Mouse (Mus musculus) ES-E14 (cell line): ENCODE measurements at regions not wholly inside any gene's neighbourhood (a gene's known extent, or its start where the extent isn't known, plus 50 kb on each side); places are given as distances from the start of the nearest gene placed in this dataset.

Experiments used
- DNase-seq: peaks from one replicate; pipeline ENCODE4 v3.0.0-alpha.2; 2013; ENCODE audit warnings: low read depth, low spot score
- H3K27ac ChIP-seq: 2 replicates; pipeline ENCODE4 v1.5.1; 2012; ENCODE audit warnings: low read depth, mild to moderate bottlenecking, low read length, moderate library complexity, mixed read lengths; ENCODE audit not compliant: poor library complexity, insufficient read depth, severe bottlenecking
- H3K36me3 ChIP-seq: 2 replicates; pipeline ENCODE4 v1.6.1; 2012; ENCODE audit warnings: mild to moderate bottlenecking, low read length, moderate library complexity, mixed read lengths; ENCODE audit not compliant: control insufficient read depth, poor library complexity, insufficient read depth, severe bottlenecking
- H3K4me1 ChIP-seq, 2 experiments: fragments of 150-350 bp in 1 of 2; sonication (generic) in 1 of 2; 2 replicates each; pipeline ENCODE4 v1.6.1; 2012; ENCODE audit warnings: low read length in 2 of 2, mild to moderate bottlenecking in 1 of 2, mixed read lengths in 1 of 2; ENCODE audit not compliant: control insufficient read depth in 2 of 2, insufficient read depth in 2 of 2, poor library complexity in 1 of 2
- H3K4me3 ChIP-seq, 2 experiments: fragments of 150-350 bp in 1 of 2; sonication (generic) in 1 of 2; 2 replicates each; pipeline ENCODE4 v1.5.1; 2012; ENCODE audit warnings: low read length in 2 of 2, low read depth in 1 of 2, mild to moderate bottlenecking in 1 of 2, mixed read lengths in 1 of 2; ENCODE audit not compliant: insufficient read depth in 1 of 2, poor library complexity in 1 of 2, severe bottlenecking in 1 of 2
- H3K9ac ChIP-seq: 2 replicates; pipeline ENCODE4 v1.6.1; 2012; ENCODE audit warnings: low read depth, mild to moderate bottlenecking, low read length, mixed read lengths; ENCODE audit not compliant: poor library complexity, insufficient read depth, severe bottlenecking
- H3K9me3 ChIP-seq: fragments of 150-350 bp; sonication (generic); 2 replicates; pipeline ENCODE4 v1.6.1; 2012; ENCODE audit warnings: low read depth, mild to moderate bottlenecking, low read length; ENCODE audit not compliant: control insufficient read depth, insufficient read depth
- CHD2 ChIP-seq: IDR thresholded peaks from 2 replicates; pipeline ENCODE4 v1.6.1; 2014; ENCODE audit warnings: mild to moderate bottlenecking, low read depth, low read length, inconsistent platforms
- HCFC1 ChIP-seq: IDR thresholded peaks from 2 replicates; pipeline ENCODE4 v1.6.1; 2012; ENCODE audit warnings: low read length, inconsistent platforms, borderline replicate concordance; ENCODE audit not compliant: insufficient read depth
- MAFK ChIP-seq: IDR thresholded peaks from 2 replicates; pipeline ENCODE4 v1.6.1; 2014; ENCODE audit warnings: mild to moderate bottlenecking, low read depth, low read length, inconsistent platforms; ENCODE audit not compliant: insufficient read depth
- ZC3H11A ChIP-seq: IDR thresholded peaks from 2 replicates; pipeline ENCODE4 v1.6.1; 2012; ENCODE audit warnings: low read depth, mild to moderate bottlenecking, inconsistent platforms, low read length, borderline replicate concordance
- ZNF384 ChIP-seq: IDR thresholded peaks from 2 replicates; pipeline ENCODE4 v1.6.1; 2012; ENCODE audit warnings: low read depth, low read length, inconsistent platforms
- in situ Hi-C, 2 experiments: fragments of 600-800 bp; cut with MboI; formaldehyde crosslinking; loops; one replicate each; pipeline ENCODE4 v1.15.1; 2025; ENCODE audit warnings: low sequenced_read_pairs in 2 of 2, inconsistent platforms in 1 of 2; ENCODE audit not compliant: unreplicated experiment in 2 of 2

DNA sequence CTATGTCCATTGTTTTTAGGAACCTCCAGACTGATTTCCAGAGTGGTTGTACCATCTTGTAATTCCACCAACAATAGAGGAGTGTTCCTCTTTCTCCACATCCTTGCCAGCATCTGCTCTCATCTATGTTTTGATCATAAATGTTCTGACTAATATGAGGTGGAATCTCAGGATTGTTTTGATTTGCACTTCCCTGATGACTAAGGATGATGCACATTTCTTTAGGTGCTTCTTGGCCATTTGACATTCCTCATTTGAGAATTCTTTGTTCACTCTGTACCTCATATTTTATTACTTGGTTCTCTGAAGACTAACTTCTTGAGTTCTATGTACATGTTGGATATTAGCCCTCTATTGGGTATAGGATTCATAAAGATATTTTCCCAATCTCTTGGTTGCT is 538.4 kb downstream of the Inhba start:
- Histone ChIP-seq H3K4me3 (no peak overlapping the region), H3K9me3 (no peaks in the 10 kb centered on the region), H3K36me3 (no peaks in the 10 kb centered on the region), H3K27ac (no peak overlapping the region), H3K9ac (no peak overlapping the region), H3K4me1 (no peaks in the 10 kb centered on the region)
- no peak for DNase-seq
- no peak for TF ChIP-seq ZC3H11A
- TF ChIP-seq MAFK = no peak
- no peak for TF ChIP-seq HCFC1
- TF ChIP-seq CHD2 = no peak
- TF ChIP-seq ZNF384 = no peak
- in situ Hi-C loops = no loop called here

DNA sequence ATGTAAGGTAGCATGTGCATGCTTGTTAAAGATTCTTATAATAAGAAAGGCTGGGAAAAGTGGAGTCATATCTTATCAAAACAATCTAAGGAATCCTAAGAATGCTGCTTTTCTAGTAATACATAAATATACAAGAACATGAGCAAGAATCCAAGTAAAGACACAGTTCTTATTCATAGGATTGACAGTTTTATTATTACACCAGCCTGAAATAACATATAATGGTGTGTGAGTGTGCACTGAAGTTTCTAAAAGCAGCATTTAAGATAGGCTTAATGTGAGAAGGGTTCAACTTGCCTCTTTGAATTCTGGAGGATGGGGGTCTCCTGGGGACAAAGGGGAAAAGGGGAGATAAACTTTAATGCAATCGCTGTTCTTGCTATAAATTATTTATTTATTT is 553.3 kb downstream of the Inhba start:
- no peaks in the 10 kb centered on the region for H3K9me3 ChIP-seq
- H3K4me3 ChIP-seq = no peak overlapping the region
- no peak for TF ChIP-seq ZC3H11A
- TF ChIP-seq ZNF384 = no peak
- TF ChIP-seq CHD2 = no peak
- TF ChIP-seq MAFK = no peak
- no peak for TF ChIP-seq HCFC1
- H3K9ac ChIP-seq = no peak overlapping the region
- H3K4me1 ChIP-seq = no peaks in the 10 kb centered on the region
- DNase-seq = no peak
- no peak overlapping the region for H3K27ac ChIP-seq
- in situ Hi-C loops = no loop called here
- H3K36me3 ChIP-seq = no peaks in the 10 kb centered on the region

- Histone ChIP-seq H3K36me3 (no peaks in the 10 kb centered on the region), H3K27ac (no peak overlapping the region), H3K9ac (no peak overlapping the region), H3K9me3 (no peaks in the 10 kb centered on the region), H3K4me1 (no peaks in the 10 kb centered on the region), H3K4me3 (no peak overlapping the region)
- in situ Hi-C loops = no loop called here
- no peak for TF ChIP-seq ZNF384
- TF ChIP-seq HCFC1 = no peak
- no peak for TF ChIP-seq MAFK
- TF ChIP-seq CHD2 = no peak
- TF ChIP-seq ZC3H11A = no peak
- no peak for DNase-seq
Measured at GRCm38 (mm10) chr13:16574069-16574468, 562.4 kb downstream of the Inhba start.

DNA sequence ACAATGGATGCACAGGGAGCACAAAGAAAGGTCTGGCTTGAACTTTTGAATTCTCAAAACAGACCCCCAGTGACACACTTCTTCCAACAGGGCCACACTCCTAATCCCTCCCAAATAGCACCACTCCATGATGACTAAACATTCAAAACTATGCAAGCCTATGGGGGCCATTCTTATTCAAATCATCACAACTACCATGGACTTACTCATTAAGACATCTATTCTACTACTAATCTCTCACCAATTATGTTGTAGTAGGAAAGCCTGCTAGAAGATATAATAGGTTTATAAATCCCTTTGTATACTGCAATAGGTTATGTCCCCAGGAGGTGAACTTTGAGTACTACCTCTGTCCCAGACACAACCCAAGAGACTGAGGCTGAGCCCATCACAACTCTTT is 574.6 kb downstream of the Inhba start:
- no peak for DNase-seq
- Histone ChIP-seq H3K9me3 (no peaks in the 10 kb centered on the region), H3K4me3 (no peak overlapping the region), H3K4me1 (no peaks in the 10 kb centered on the region), H3K36me3 (no peaks in the 10 kb centered on the region), H3K9ac (no peak overlapping the region), H3K27ac (no peak overlapping the region)
- in situ Hi-C loops = no loop called here
- no peak for TF ChIP-seq CHD2
- no peak for TF ChIP-seq ZNF384
- TF ChIP-seq MAFK = no peak
- no peak for TF ChIP-seq HCFC1
- TF ChIP-seq ZC3H11A = no peak

DNA sequence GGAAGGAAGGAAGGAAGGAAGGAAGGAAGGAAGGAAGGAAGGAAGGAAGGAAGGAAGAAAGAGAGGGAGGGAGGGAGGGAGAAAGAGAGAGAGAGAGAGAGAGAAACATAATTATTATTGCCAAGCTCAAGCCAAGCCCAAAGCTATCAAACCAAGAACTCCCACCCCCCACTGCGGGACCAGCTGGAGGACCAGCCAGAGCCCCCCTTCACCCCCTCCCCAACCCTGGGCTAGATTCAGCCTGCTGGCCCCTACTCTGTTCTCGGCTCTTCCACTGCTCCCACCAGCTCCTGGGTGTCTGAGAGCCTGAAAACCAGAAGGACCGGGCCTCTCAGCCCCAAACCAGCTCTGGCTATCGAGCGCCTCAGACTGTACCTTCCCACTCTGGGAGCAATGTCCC is 608.1 kb downstream of the Inhba start:
- no peak for DNase-seq
- in situ Hi-C loops = no loop called here
- no peaks in the 10 kb centered on the region for H3K9me3 ChIP-seq

More for the DNA sequence above, 608.1 kb downstream of the Inhba start:
- Histone ChIP-seq H3K4me3 (no peak overlapping the region), H3K4me1 (no peaks in the 10 kb centered on the region), H3K27ac (no peak overlapping the region), H3K36me3 (no peaks in the 10 kb centered on the region), H3K9ac (no peak overlapping the region)
- TF ChIP-seq ZC3H11A (no peak), MAFK (no peak), HCFC1 (no peak), CHD2 (no peak), ZNF384 (no peak)
